Comparison of ENCODE assay signal across 16 mouse cellular contexts in genomic region chr7:74314276-74314675, GRCm38 (mm10).
DNase-seq lines count a peak whose midpoint lies in the region; ATAC-seq lines count a peak whose summit lies in the region.
"Had no signal": no experiment of that assay in that cellular context is flagged by ENCODE, and none has a peak within 500 bp of the region (broad histone marks: within the 10 kb centered on the region; RNA-seq: fewer than 3 reads in every experiment).

No protein-coding gene starts in this region.

- peak; percentile 54 for DNase-seq in cerebellum, adult 9-10 months
- no peak for DNase-seq in cerebellum, adult 11 months
- peak; percentile 13 to 29 for DNase-seq in cerebellum, postnatal 36 days
- DNase-seq in cerebellum, adult 8-10 months: no peak
- DNase-seq in limb, embryonic 10.5 days (ENCODE audit: low spot score): no peak
- peak; percentile 67 for DNase-seq in brain, adult 2 months (ENCODE audit: low read depth, low spot score)
- DNase-seq: adrenal gland, postnatal 10 days; forebrain, postnatal 0 days; gastrocnemius, postnatal 14 days; heart, postnatal 36 days; kidney, adult 18-20 months had no signal

- WGBS in limb, embryonic 12.5 days: 64% methylated on average over 1 of the region's 1 CpGs
- 88% methylated on average over 1 of the region's 1 CpGs for WGBS in limb, embryonic 10.5 days

- peaks cover 10% of the 10 kb centered on the region for H3K4me1 ChIP-seq in limb, embryonic 12.5 days (replicated peaks)
- no peaks in the 10 kb centered on the region for H3K4me1 ChIP-seq in limb, embryonic 10.5 days
- H3K4me1 ChIP-seq: embryonic facial prominence, embryonic 12.5 days; intestine, embryonic 15.5 days had no signal

- no peak overlapping the region for H3K4me3 ChIP-seq in limb, embryonic 12.5 days (replicated peaks)
- no peak overlapping the region for H3K4me3 ChIP-seq in limb, embryonic 10.5 days
- H3K4me3 ChIP-seq: embryonic facial prominence, embryonic 12.5 days; heart, embryonic 13.5 days; hindbrain, embryonic 12.5 days; intestine, embryonic 15.5 days had no signal

- no peaks in the 10 kb centered on the region for H3K36me3 ChIP-seq in limb, embryonic 12.5 days
- H3K36me3 ChIP-seq in limb, embryonic 10.5 days: no peaks in the 10 kb centered on the region
- H3K36me3 ChIP-seq: embryonic facial prominence, embryonic 12.5 days; hindbrain, embryonic 12.5 days; intestine, embryonic 15.5 days had no signal

- H3K27ac ChIP-seq in limb, embryonic 12.5 days: peak overlapping the region; percentile 60
- H3K27ac ChIP-seq in limb, embryonic 10.5 days: no peak overlapping the region
- H3K27ac ChIP-seq: embryonic facial prominence, embryonic 12.5 days; heart, embryonic 13.5 days; hindbrain, embryonic 12.5 days; intestine, embryonic 15.5 days had no signal

- H3K4me2 ChIP-seq in limb, embryonic 12.5 days: no peak overlapping the region
- H3K4me2 ChIP-seq: embryonic facial prominence, embryonic 12.5 days; heart, embryonic 13.5 days; hindbrain, embryonic 12.5 days; intestine, embryonic 15.5 days had no signal

- H3K9ac ChIP-seq in limb, embryonic 12.5 days (replicated peaks): no peak overlapping the region
- H3K9ac ChIP-seq: embryonic facial prominence, embryonic 12.5 days; forebrain, postnatal 0 days; heart, embryonic 13.5 days; hindbrain, embryonic 12.5 days; intestine, embryonic 15.5 days had no signal

- no peaks in the 10 kb centered on the region for H3K27me3 ChIP-seq in limb, embryonic 12.5 days
- no peaks in the 10 kb centered on the region for H3K27me3 ChIP-seq in limb, embryonic 10.5 days (ENCODE audit: low read depth, poor library complexity, severe bottlenecking)
- H3K27me3 ChIP-seq: embryonic facial prominence, embryonic 12.5 days; heart, embryonic 13.5 days; intestine, embryonic 15.5 days had no signal

- no peaks in the 10 kb centered on the region for H3K9me3 ChIP-seq in limb, embryonic 12.5 days
- no peaks in the 10 kb centered on the region for H3K9me3 ChIP-seq in limb, embryonic 10.5 days (replicated peaks)
- H3K9me3 ChIP-seq: embryonic facial prominence, embryonic 12.5 days; heart, embryonic 13.5 days; hindbrain, embryonic 12.5 days; intestine, embryonic 15.5 days had no signal

- ATAC-seq in limb, embryonic 12.5 days (ENCODE audit: insufficient number of reproducible peaks, insufficient read depth, low FRiP score, low TSS enrichment, low read depth): no peak
- ATAC-seq: forebrain, postnatal 0 days; intestine, embryonic 15.5 days had no signal

Comparison
In these comparisons a context has a peak if more than half of its experiments do, and no peak if none do; other contexts are left out.
1. DNase-seq: peak in cerebellum, adult 9-10 months (single experiment), cerebellum, postnatal 36 days (2 of 2) and brain, adult 2 months (single experiment); none in cerebellum, adult 11 months (single experiment), cerebellum, adult 8-10 months (single experiment) and limb, embryonic 10.5 days (single experiment).